Mouse (Mus musculus) heart, embryonic 11.5 days (tissue): ENCODE measurements around the gene Nt5c2. TPM values are rescaled to one million over a fixed set of nuclear protein-coding genes. Genes with fewer than 3 reads are reported as not detected.

ENCODE experiments used
- ATAC-seq: fragments of 200-750 bp; cut with Nextera tagmentation; replicated peaks from 2 replicates; pipeline ENCODE4 v1.8.0; 2017; ENCODE audit warnings: moderate library complexity; ENCODE audit not compliant: insufficient number of reproducible peaks, low FRiP score, low TSS enrichment
- H3K27ac ChIP-seq: fragments of 300-500 bp; sonication (generic); 2 replicates; pipeline ENCODE4 v1.5.1; 2014; ENCODE audit warnings: mild to moderate bottlenecking, low read depth, low read length
- H3K27me3 ChIP-seq: fragments of 300-500 bp; sonication (generic); 2 replicates; pipeline ENCODE4 v1.6.1; 2014; ENCODE audit warnings: mild to moderate bottlenecking, low read length, mixed read lengths; ENCODE audit not compliant: control insufficient read depth, insufficient read depth
- H3K36me3 ChIP-seq: fragments of 300-500 bp; sonication (generic); 2 replicates; pipeline ENCODE4 v1.6.1; 2014; ENCODE audit warnings: mild to moderate bottlenecking, low read length, moderate library complexity, mixed read lengths; ENCODE audit not compliant: control insufficient read depth, insufficient read depth
- H3K4me1 ChIP-seq: fragments of 300-500 bp; sonication (generic); 2 replicates; pipeline ENCODE4 v1.6.1; 2014; ENCODE audit warnings: low read length; ENCODE audit not compliant: control insufficient read depth, insufficient read depth
- H3K4me2 ChIP-seq: fragments of 300-500 bp; sonication (generic); 2 replicates; pipeline ENCODE4 v1.6.1; 2014; ENCODE audit warnings: mild to moderate bottlenecking, moderate library complexity
- H3K4me3 ChIP-seq: fragments of 300-500 bp; sonication (generic); 2 replicates; pipeline ENCODE4 v1.5.1; 2014; ENCODE audit warnings: low read depth, low read length
- H3K9ac ChIP-seq: fragments of 300-500 bp; sonication (generic); 2 replicates; pipeline ENCODE4 v1.6.1; 2014; ENCODE audit warnings: mild to moderate bottlenecking, low read depth, low read length, moderate library complexity
- H3K9me3 ChIP-seq: fragments of 300-500 bp; sonication (generic); replicated peaks from 2 replicates; pipeline ENCODE4 v1.6.1; 2016; ENCODE audit warnings: low read length; ENCODE audit not compliant: control insufficient read depth
- WGBS: fragments of 180-500 bp; shearing (Covaris S2); extraction: QIAGEN DNeasy Blood & Tissue Kit; methylation state at CpG from one replicate; pipeline ENCODE4 v1.1.7; 2014; ENCODE audit not compliant: insufficient replicate concordance; 5-methylcytosine and 5-hydroxymethylcytosine counted together
- polyA plus RNA-seq: library from polyadenylated mRNA; unstranded; fragments of >200 nt; fragmentation: Nextera tagmentation; extraction: Ambion mirVana; gene quantifications from 2 replicates; pipeline ENCODE4 v1.2.1, GENCODE M21; 2014

The Nt5c2 gene
- polyA plus RNA-seq, 1 experiment from 2014 or later = 82.3 TPM

GRCm38 (mm10) chr19:46963440-46963839, 51.5 kb downstream of the Nt5c2 start:
- Histone ChIP-seq H3K4me3 (no peak overlapping the region), H3K4me2 (no peak overlapping the region), H3K27ac (no peak overlapping the region), H3K4me1 (peaks cover 20% of the 10 kb centered on the region), H3K27me3 (no peaks in the 10 kb centered on the region), H3K9me3 (no peaks in the 10 kb centered on the region), H3K36me3 (no peaks in the 10 kb centered on the region), H3K9ac (no peak overlapping the region)
- ATAC-seq = no peak

- 18% methylated on average over 7 of the region's 7 CpGs for WGBS
Measured at GRCm38 (mm10) chr19:46962841-46963240, 52.1 kb downstream of the Nt5c2 start.

GRCm38 (mm10) chr19:46962171-46962772, 52.7 kb downstream of the Nt5c2 start:
- H3K36me3 ChIP-seq = no peaks in the 10 kb centered on the region
- under 1% methylated on average over 36 of the region's 54 CpGs for WGBS
- peak overlapping the region; percentile 83 for H3K4me3 ChIP-seq
- peak overlapping the region; percentile 93 for H3K9ac ChIP-seq
- H3K4me2 ChIP-seq = peak overlapping the region; percentile 81
- peak; percentile 90 for ATAC-seq
- H3K27ac ChIP-seq = peak overlapping the region; percentile 95
- H3K4me1 ChIP-seq = peaks cover 20% of the 10 kb centered on the region
- H3K27me3 ChIP-seq = no peaks in the 10 kb centered on the region
- H3K9me3 ChIP-seq = no peaks in the 10 kb centered on the region

More at GRCm38 (mm10) chr19:46962841-46963240, 52.1 kb downstream of the Nt5c2 start:
- ATAC-seq = no peak
- Histone ChIP-seq H3K27me3 (no peaks in the 10 kb centered on the region), H3K9me3 (no peaks in the 10 kb centered on the region), H3K9ac (peak overlapping the region; percentile 93), H3K4me1 (peaks cover 20% of the 10 kb centered on the region), H3K4me2 (peak overlapping the region; percentile 81), H3K4me3 (peak overlapping the region; percentile 83), H3K36me3 (no peaks in the 10 kb centered on the region), H3K27ac (no peak overlapping the region)

GRCm38 (mm10) chr19:46961652-46962051, 53.3 kb downstream of the Nt5c2 start:
- H3K9me3 ChIP-seq = no peaks in the 10 kb centered on the region
- H3K27me3 ChIP-seq = no peaks in the 10 kb centered on the region
- H3K9ac ChIP-seq = peak overlapping the region; percentile 93
- H3K4me2 ChIP-seq = peak overlapping the region; percentile 81
- H3K27ac ChIP-seq = peak overlapping the region; percentile 95
- peak; percentile 65 for ATAC-seq
- H3K4me3 ChIP-seq = peak overlapping the region; percentile 83
- H3K36me3 ChIP-seq = no peaks in the 10 kb centered on the region
- peaks cover 23% of the 10 kb centered on the region for H3K4me1 ChIP-seq
- 1% methylated on average over 33 of the region's 36 CpGs for WGBS

- Histone ChIP-seq H3K4me3 (peak overlapping the region; percentile 83), H3K9me3 (no peaks in the 10 kb centered on the region), H3K4me1 (peaks cover 23% of the 10 kb centered on the region), H3K4me2 (peak overlapping the region; percentile 81), H3K9ac (peak overlapping the region; percentile 93), H3K27me3 (no peaks in the 10 kb centered on the region), H3K36me3 (no peaks in the 10 kb centered on the region), H3K27ac (peak overlapping the region; percentile 95)
- WGBS = 13% methylated on average over 22 of the region's 22 CpGs
- ATAC-seq = no peak
Measured at GRCm38 (mm10) chr19:46961047-46961651, 53.8 kb downstream of the Nt5c2 start.

GRCm38 (mm10) chr19:46960101-46961046, 54.6 kb downstream of the Nt5c2 start:
- ATAC-seq = no peak
- Histone ChIP-seq H3K4me3 (peak overlapping the region; percentile 83), H3K4me1 (peaks cover 23% of the 10 kb centered on the region), H3K9me3 (no peaks in the 10 kb centered on the region), H3K4me2 (peak overlapping the region; percentile 81), H3K36me3 (no peaks in the 10 kb centered on the region), H3K27me3 (no peaks in the 10 kb centered on the region), H3K27ac (no peak overlapping the region; the same call in 1 of the 2 replicates), H3K9ac (peak overlapping the region; percentile 93)
- WGBS = 71% methylated on average over 13 of the region's 13 CpGs

- no peak overlapping the region; the same call in 1 of the 2 replicates for H3K27ac ChIP-seq
- 0 out of 2 replicates have a peak overlapping the region, but pooled peaks have one; percentile 3 for H3K9ac ChIP-seq
- H3K4me3 ChIP-seq = no peak overlapping the region
- WGBS = 57% methylated on average over 3 of the region's 3 CpGs
- no peaks in the 10 kb centered on the region for H3K9me3 ChIP-seq
- no peaks in the 10 kb centered on the region for H3K27me3 ChIP-seq
- H3K36me3 ChIP-seq = no peaks in the 10 kb centered on the region
- H3K4me1 ChIP-seq = peaks cover 23% of the 10 kb centered on the region
- H3K4me2 ChIP-seq = peak overlapping the region; percentile 81; the same call in 1 of the 2 replicates
- ATAC-seq = no peak
Measured at GRCm38 (mm10) chr19:46959536-46959935, 55.4 kb downstream of the Nt5c2 start.

GRCm38 (mm10) chr19:46958566-46958965, 56.4 kb downstream of the Nt5c2 start:
- H3K36me3 ChIP-seq = no peaks in the 10 kb centered on the region
- H3K4me3 ChIP-seq = no peak overlapping the region
- H3K4me1 ChIP-seq = peaks cover 26% of the 10 kb centered on the region
- no peak overlapping the region for H3K27ac ChIP-seq
- H3K4me2 ChIP-seq = no peak overlapping the region
- H3K9ac ChIP-seq = no peak overlapping the region
- ATAC-seq = no peak
- no peaks in the 10 kb centered on the region for H3K27me3 ChIP-seq
- 84% methylated on average over 3 of the region's 3 CpGs for WGBS
- H3K9me3 ChIP-seq = no peaks in the 10 kb centered on the region
